Mouse (Mus musculus): ENCODE measurements at regions not wholly inside any gene's neighbourhood (a gene's known extent, or its start where the extent isn't known, plus 50 kb on each side); places are given as distances from the start of the nearest gene placed in this dataset.

DNA sequence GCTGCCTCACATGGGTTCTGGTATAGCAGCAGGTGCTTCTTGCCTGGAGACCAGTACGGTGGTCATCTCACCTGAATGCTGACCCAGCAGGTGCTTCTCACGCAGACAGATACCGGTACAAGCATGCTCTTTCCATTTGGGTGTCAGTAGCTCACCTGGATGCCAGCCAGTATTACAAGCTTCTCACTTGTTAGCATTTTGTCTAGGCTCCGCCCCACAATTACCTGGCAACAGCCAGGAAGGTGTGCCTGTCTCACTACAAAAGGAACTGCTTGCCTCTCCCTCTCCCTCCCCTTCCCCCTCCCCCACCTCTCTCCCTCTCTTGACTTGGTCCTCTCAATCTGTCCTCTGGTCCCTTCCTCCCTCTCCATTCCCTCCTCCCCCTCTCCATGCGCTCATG lies 82.8 kb downstream of the Barx1 start:
- H3K27me3 ChIP-seq (replicated peaks; ENCODE audit: control insufficient read depth, insufficient read depth, low read length) = no peaks in the 10 kb centered on the region
- H3K4me3 ChIP-seq (ENCODE audit: insufficient read depth, low read depth, low read length) = no peak overlapping the region
- TF ChIP-seq CTCF (conservative IDR thresholded peaks at IDR 0.05; ENCODE audit: insufficient read depth, insufficient read length, low read depth, low read length) (no peak), POLR2A (IDR thresholded peaks at IDR 0.05; ENCODE audit: low read depth, low read length) (no peak)
- no peak for DNase-seq
- no peaks in the 10 kb centered on the region for H3K4me1 ChIP-seq (ENCODE audit: control insufficient read depth, insufficient read depth, low read length)
- WGBS = 54% methylated on average over 5 of the region's 5 CpGs
- H3K36me3 ChIP-seq (ENCODE audit: control insufficient read depth, insufficient read depth, low read length) = no peaks in the 10 kb centered on the region
- H3K27ac ChIP-seq (ENCODE audit: insufficient read depth, low read depth, low read length) = no peak overlapping the region

DNA sequence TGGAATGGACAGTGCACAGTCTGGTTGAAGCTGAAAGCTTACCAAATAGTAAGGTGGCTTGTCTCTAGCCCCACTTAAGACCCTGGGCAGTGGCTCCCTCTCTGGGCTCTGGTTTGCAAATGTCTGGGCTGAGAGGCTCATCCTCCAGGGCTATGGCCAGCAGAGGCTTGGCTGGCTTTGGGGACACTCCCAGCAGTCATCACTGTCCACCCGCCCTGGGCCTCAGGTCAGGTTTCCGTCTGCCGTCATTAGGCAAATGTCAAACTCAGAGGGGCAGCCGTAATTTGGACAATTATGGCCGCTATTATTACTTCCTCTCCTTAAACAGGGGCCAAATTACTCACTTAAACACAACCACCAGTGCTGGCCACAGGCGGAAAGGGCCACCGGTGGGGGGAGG lies 83.5 kb downstream of the Barx1 start:
- WGBS = 17% methylated on average over 7 of the region's 7 CpGs
- DNase-seq = no peak
- Histone ChIP-seq H3K27me3 (replicated peaks; ENCODE audit: control insufficient read depth, insufficient read depth, low read length) (no peaks in the 10 kb centered on the region), H3K27ac (ENCODE audit: insufficient read depth, low read depth, low read length) (no peak overlapping the region), H3K4me3 (ENCODE audit: insufficient read depth, low read depth, low read length) (no peak overlapping the region), H3K4me1 (ENCODE audit: control insufficient read depth, insufficient read depth, low read length) (no peaks in the 10 kb centered on the region), H3K36me3 (ENCODE audit: control insufficient read depth, insufficient read depth, low read length) (no peaks in the 10 kb centered on the region)
- TF ChIP-seq CTCF (conservative IDR thresholded peaks at IDR 0.05; ENCODE audit: insufficient read depth, insufficient read length, low read depth, low read length) (no peak), POLR2A (IDR thresholded peaks at IDR 0.05; ENCODE audit: low read depth, low read length) (no peak)

Measured in kidney, adult 2 months (tissue).